Mouse (Mus musculus): ENCODE data around the gene Nucb1. TPM values are rescaled to one million over a fixed set of nuclear protein-coding genes. Genes with fewer than 3 reads are reported as not detected.
"Not testable (repeated sequence)": the region's sequence is repeated elsewhere in the genome, so short reads cannot be mapped to it uniquely, and the experiment has no call there.

The Nucb1 gene
- total and polyA plus RNA-seq, 3 experiments, result 127 to 409 (median 408) TPM

GRCm38 (mm10) chr7:45460377-45460776 is 49.8 kb downstream of the Nucb1 start:
- peak overlapping the region; percentile 87; the same call in 1 of the 2 replicates for H3K4me3 ChIP-seq (ENCODE audit: low read depth, low read length)
- TF ChIP-seq TAL1 (conservative IDR thresholded peaks at IDR 0.05; ENCODE audit: low read depth, low read length) (no peak), CTCF (IDR thresholded peaks at IDR 0.05; ENCODE audit: low read depth, low read length) (no peak), POLR2AphosphoS5 (IDR thresholded peaks at IDR 0.05; ENCODE audit: insufficient replicate concordance, low read depth, low read length) (no peak), GATA2 (IDR thresholded peaks at IDR 0.05; ENCODE audit: borderline replicate concordance, low read depth, low read length) (no peak), GATA1 (IDR thresholded peaks at IDR 0.05; ENCODE audit: borderline replicate concordance, low read length) (no peak)
- DNase-seq (ENCODE audit: low spot score) (no peak), ATAC-seq (ENCODE audit: extremely low read depth, insufficient number of reproducible peaks, low FRiP score, poor library complexity, severe bottlenecking) (no peak)
- H3K36me3 ChIP-seq (replicated peaks), result peaks cover 88% of the 10 kb centered on the region
- no peaks in the 10 kb centered on the region for H3K9me3 ChIP-seq (replicated peaks)
- no peaks in the 10 kb centered on the region for H3K27me3 ChIP-seq (ENCODE audit: insufficient read depth, low read length)
- peaks cover 69% of the 10 kb centered on the region for H3K4me1 ChIP-seq (ENCODE audit: insufficient read depth, low read depth, low read length)

- peak within 1 kb of the TSS; percentile 87 for H3K4me3 ChIP-seq (ENCODE audit: low read depth, low read length)
- H3K4me1 ChIP-seq (ENCODE audit: insufficient read depth, low read depth, low read length), result peaks cover 67% of the 10 kb centered on the region
- DNase-seq (ENCODE audit: low spot score) (peak; percentile 99), ATAC-seq (ENCODE audit: extremely low read depth, insufficient number of reproducible peaks, low FRiP score, poor library complexity, severe bottlenecking) (peak; percentile 79)
- not testable (repeated sequence) for H3K27me3 ChIP-seq (ENCODE audit: insufficient read depth, low read length); H3K9me3 ChIP-seq (replicated peaks)
- H3K36me3 ChIP-seq (replicated peaks), result peaks cover 88% of the 10 kb centered on the region
- TF ChIP-seq POLR2AphosphoS5 (IDR thresholded peaks at IDR 0.05; ENCODE audit: insufficient replicate concordance, low read depth, low read length), result peak; percentile 93
Observed at GRCm38 (mm10) chr7:45459564-45460140, 50.6 kb downstream of the Nucb1 start, which contains the start of gene Ftl1. Gene Ftl1 (minus strand): TSS chr7:45459884.

GRCm38 (mm10) chr7:45458748-45459563 is 51.2 kb downstream of the Nucb1 start:
- TF ChIP-seq GATA1 (IDR thresholded peaks at IDR 0.05; ENCODE audit: borderline replicate concordance, low read length) (no peak), POLR2AphosphoS5 (IDR thresholded peaks at IDR 0.05; ENCODE audit: insufficient replicate concordance, low read depth, low read length) (peak; percentile 88; the same call in 1 of the 2 replicates)
- peak; percentile 51 for DNase-seq (ENCODE audit: low spot score)
- Histone ChIP-seq H3K9me3 (replicated peaks) (no peaks in the 10 kb centered on the region), H3K4me3 (ENCODE audit: low read depth, low read length) (peak overlapping the region; percentile 87), H3K27me3 (ENCODE audit: insufficient read depth, low read length) (no peaks in the 10 kb centered on the region; the same call in 1 of the 2 replicates), H3K4me1 (ENCODE audit: insufficient read depth, low read depth, low read length) (peaks cover 65% of the 10 kb centered on the region), H3K36me3 (replicated peaks) (peaks cover 90% of the 10 kb centered on the region)
- no peak; the same call in 1 of the 2 replicates for ATAC-seq (ENCODE audit: extremely low read depth, insufficient number of reproducible peaks, low FRiP score, poor library complexity, severe bottlenecking)

- Histone ChIP-seq H3K4me3 (ENCODE audit: low read depth, low read length) (peak overlapping the region; percentile 87), H3K27me3 (ENCODE audit: insufficient read depth, low read length) (no peaks in the 10 kb centered on the region; the same call in 1 of the 2 replicates), H3K4me1 (ENCODE audit: insufficient read depth, low read depth, low read length) (peaks cover 54% of the 10 kb centered on the region), H3K36me3 (replicated peaks) (peaks cover 89% of the 10 kb centered on the region), H3K9me3 (replicated peaks) (no peaks in the 10 kb centered on the region)
- DNase-seq (ENCODE audit: low spot score), result peak; percentile 43
- peak; percentile 23 for ATAC-seq (ENCODE audit: extremely low read depth, insufficient number of reproducible peaks, low FRiP score, poor library complexity, severe bottlenecking)
- peak; percentile 90; the same call in 1 of the 2 replicates for TF ChIP-seq POLR2AphosphoS5 (IDR thresholded peaks at IDR 0.05; ENCODE audit: insufficient replicate concordance, low read depth, low read length)
- no peak for TF ChIP-seq GATA1 (IDR thresholded peaks at IDR 0.05; ENCODE audit: borderline replicate concordance, low read length)
Observed at GRCm38 (mm10) chr7:45457204-45458060, 52.8 kb downstream of the Nucb1 start.

GRCm38 (mm10) chr7:45456721-45457203 is 53.4 kb downstream of the Nucb1 start:
- H3K4me1 ChIP-seq (ENCODE audit: insufficient read depth, low read depth, low read length), result peaks cover 50% of the 10 kb centered on the region

More at GRCm38 (mm10) chr7:45456721-45457203, 53.4 kb downstream of the Nucb1 start:
- DNase-seq (ENCODE audit: low spot score) (no peak), ATAC-seq (ENCODE audit: extremely low read depth, insufficient number of reproducible peaks, low FRiP score, poor library complexity, severe bottlenecking) (no peak)
- no peak for TF ChIP-seq TAL1 (conservative IDR thresholded peaks at IDR 0.05; ENCODE audit: low read depth, low read length)
- no peak for TF ChIP-seq GATA2 (IDR thresholded peaks at IDR 0.05; ENCODE audit: borderline replicate concordance, low read depth, low read length)
- no peak for TF ChIP-seq CTCF (IDR thresholded peaks at IDR 0.05; ENCODE audit: low read depth, low read length)
- no peak for TF ChIP-seq GATA1 (IDR thresholded peaks at IDR 0.05; ENCODE audit: borderline replicate concordance, low read length)
- Histone ChIP-seq H3K4me3 (ENCODE audit: low read depth, low read length) (peak overlapping the region; percentile 87; the same call in 1 of the 2 replicates), H3K9me3 (replicated peaks) (no peaks in the 10 kb centered on the region), H3K27me3 (ENCODE audit: insufficient read depth, low read length) (no peaks in the 10 kb centered on the region; the same call in 1 of the 2 replicates), H3K36me3 (replicated peaks) (peaks cover 89% of the 10 kb centered on the region)
